Mouse (Mus musculus) testis, adult 2 months (tissue): ENCODE data around the gene Foxo4.

ENCODE experiments used
- CTCF ChIP-seq: fragments of 200-500 bp; IDR thresholded peaks from 2 replicates; pipeline ENCODE4 v1.5.1; 2012; ENCODE audit warnings: low read depth, mild to moderate bottlenecking, inconsistent platforms, low read length, moderate library complexity; ENCODE audit not compliant: control insufficient read depth, insufficient read depth, insufficient replicate concordance
- POLR2A ChIP-seq: fragments of 200-500 bp; IDR thresholded peaks from 2 replicates; pipeline ENCODE4 v1.6.1; 2012; ENCODE audit warnings: low read depth, mild to moderate bottlenecking, inconsistent platforms, low read length, moderate library complexity; ENCODE audit not compliant: control insufficient read depth

DNA sequence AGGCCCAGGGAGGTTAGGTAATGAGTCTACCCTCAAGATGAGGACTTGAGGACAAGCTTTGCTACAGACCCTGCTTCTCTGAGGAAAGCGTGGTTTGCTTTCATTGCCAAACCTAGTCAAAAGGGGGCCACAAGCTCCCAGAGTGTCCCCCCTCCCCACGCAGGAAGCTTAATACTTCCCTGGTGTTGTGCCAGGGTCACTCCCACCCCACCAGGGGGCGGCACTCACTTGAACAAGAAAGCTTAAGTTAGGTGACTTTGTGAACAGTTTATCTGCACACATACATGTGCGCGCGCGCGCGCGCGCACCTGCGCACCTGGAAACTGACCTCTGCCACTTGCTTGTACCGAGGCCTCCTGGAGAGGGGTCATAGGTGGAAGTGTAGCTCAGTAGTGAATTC is 2.3 kb downstream of the Foxo4 start:
- TF ChIP-seq CTCF (no peak), POLR2A (no peak)
